Mouse (Mus musculus) neural tube, embryonic 12.5 days (tissue): ENCODE data around the gene Prdm16. TPM values are rescaled to one million over a fixed set of nuclear protein-coding genes. Genes with fewer than 3 reads are reported as not detected.

Experiments
- ATAC-seq: fragments of 200-750 bp; cut with Nextera tagmentation; 2 replicates; pipeline ENCODE4 v1.8.0; 2017; ENCODE audit warnings: low read depth, mild to moderate bottlenecking, moderate TSS enrichment, moderate library complexity; ENCODE audit not compliant: low FRiP score
- H3K27ac ChIP-seq: fragments of 300-500 bp; sonication (generic); 2 replicates; pipeline ENCODE4 v1.5.1; 2016
- H3K27me3 ChIP-seq: fragments of 300-500 bp; sonication (generic); replicated peaks from 2 replicates; pipeline ENCODE4 v1.6.1; 2016; ENCODE audit warnings: mild to moderate bottlenecking
- H3K36me3 ChIP-seq: fragments of 300-500 bp; sonication (generic); 2 replicates; pipeline ENCODE4 v1.6.1; 2016; ENCODE audit warnings: mild to moderate bottlenecking
- H3K4me1 ChIP-seq: fragments of 300-500 bp; sonication (generic); 2 replicates; pipeline ENCODE4 v1.6.1; 2016
- H3K4me2 ChIP-seq: fragments of 300-500 bp; sonication (generic); replicated peaks from 2 replicates; pipeline ENCODE4 v1.6.1; 2016; ENCODE audit warnings: mild to moderate bottlenecking
- H3K4me3 ChIP-seq: fragments of 300-500 bp; sonication (generic); 2 replicates; pipeline ENCODE4 v1.5.1; 2016
- H3K9ac ChIP-seq: fragments of 300-500 bp; sonication (generic); 2 replicates; pipeline ENCODE4 v1.6.1; 2016; ENCODE audit warnings: mild to moderate bottlenecking
- H3K9me3 ChIP-seq: fragments of 300-500 bp; sonication (generic); 2 replicates; pipeline ENCODE4 v1.6.1; 2016; ENCODE audit warnings: mild to moderate bottlenecking
- WGBS: fragments of 180-500 bp; shearing (Covaris S2); methylation state at CpG from one replicate; pipeline ENCODE4 v1.1.7; 2016; 5-methylcytosine and 5-hydroxymethylcytosine counted together
- polyA plus RNA-seq: library from polyadenylated mRNA; unstranded; fragments of >200 nt; fragmentation: Nextera tagmentation; extraction: Ambion mirVana; gene quantifications from 2 replicates; pipeline ENCODE4 v1.2.1, GENCODE M21; 2016

Prdm16 gene
- polyA plus RNA-seq, 1 experiment from 2014 or later, result 12.9 TPM

DNA sequence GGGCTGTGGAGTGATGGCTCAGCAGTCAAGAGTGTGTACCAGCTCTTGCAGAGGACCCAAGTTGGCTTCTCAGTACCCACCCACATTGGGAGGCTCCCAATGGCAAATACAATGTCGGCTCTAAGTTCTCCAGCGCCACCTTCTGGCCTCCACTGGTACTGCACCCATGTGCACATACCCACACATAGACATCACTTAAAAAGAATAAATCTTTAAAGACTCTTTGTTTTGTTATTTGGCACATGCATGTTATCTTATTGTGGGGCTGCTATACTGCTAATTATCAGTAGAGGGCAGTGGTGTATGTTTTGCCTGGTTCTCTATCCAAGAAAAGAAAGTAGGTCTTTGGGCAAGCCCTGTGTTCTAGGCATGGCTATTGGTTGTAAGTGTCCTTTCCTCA is 217.7 kb downstream of the Prdm16 start:
- Histone ChIP-seq H3K36me3 (no peaks in the 10 kb centered on the region), H3K27me3 (peaks cover 18% of the 10 kb centered on the region; the same call in 1 of the 2 replicates), H3K27ac (no peak overlapping the region), H3K9ac (no peak overlapping the region), H3K4me2 (no peak overlapping the region), H3K4me3 (no peak overlapping the region), H3K4me1 (peaks cover 26% of the 10 kb centered on the region), H3K9me3 (peaks cover 7% of the 10 kb centered on the region; the same call in 1 of the 2 replicates)
- ATAC-seq, result no peak
- WGBS, result 34% methylated on average over 2 of the region's 2 CpGs

DNA sequence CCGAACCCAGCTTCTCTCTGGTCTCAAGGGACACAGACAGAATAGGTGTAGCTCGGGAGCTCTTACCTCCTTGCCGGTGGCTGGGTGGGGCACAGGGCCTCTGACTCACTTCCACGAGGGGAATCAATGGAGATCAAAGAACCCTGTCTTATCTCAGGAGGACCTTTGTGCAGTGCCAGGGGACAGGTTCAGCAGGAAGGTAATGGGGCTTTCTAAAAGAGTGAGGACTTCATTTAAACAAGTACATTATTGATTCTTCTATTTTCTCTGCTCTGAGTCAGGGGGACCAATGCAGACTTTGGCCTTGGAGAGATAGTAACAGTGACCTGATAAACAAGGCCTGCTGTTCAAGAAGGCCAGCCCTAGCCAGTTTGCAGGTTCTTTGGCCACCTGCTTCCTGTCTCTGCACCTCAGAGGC is 218.3 kb downstream of the Prdm16 start:
- no peak for ATAC-seq
- no peak overlapping the region for H3K4me3 ChIP-seq
- H3K9ac ChIP-seq, result no peak overlapping the region
- H3K27me3 ChIP-seq, result peaks cover 20% of the 10 kb centered on the region
- no peaks in the 10 kb centered on the region for H3K36me3 ChIP-seq
- no peak overlapping the region for H3K4me2 ChIP-seq
- H3K4me1 ChIP-seq, result peaks cover 25% of the 10 kb centered on the region
- H3K27ac ChIP-seq, result no peak overlapping the region
- H3K9me3 ChIP-seq, result peaks cover 7% of the 10 kb centered on the region; the same call in 1 of the 2 replicates
- WGBS, result 85% methylated on average over 4 of the region's 4 CpGs

DNA sequence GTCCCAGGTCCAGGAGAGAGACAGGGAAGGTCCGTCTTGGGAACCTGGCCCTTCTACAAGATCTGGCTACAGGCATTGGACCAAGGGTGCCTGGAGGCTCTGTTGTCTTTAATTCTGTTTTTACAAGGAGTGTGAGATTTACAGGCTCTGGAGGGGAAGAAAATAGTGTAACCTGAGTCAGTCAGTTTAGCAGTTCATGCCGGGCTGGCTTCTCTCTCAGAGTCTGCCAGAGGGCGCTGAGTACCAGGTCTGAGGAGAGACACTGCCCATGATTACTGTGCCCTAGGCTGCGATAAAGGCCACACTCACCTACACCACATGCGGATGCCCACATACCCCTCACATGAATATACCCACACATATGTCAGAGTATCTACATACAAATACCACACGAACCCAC is 219.9 kb downstream of the Prdm16 start:
- Histone ChIP-seq H3K27me3 (peaks cover 25% of the 10 kb centered on the region), H3K4me1 (peaks cover 29% of the 10 kb centered on the region), H3K9ac (no peak overlapping the region), H3K4me2 (no peak overlapping the region), H3K27ac (no peak overlapping the region), H3K36me3 (no peaks in the 10 kb centered on the region), H3K9me3 (peaks cover 7% of the 10 kb centered on the region; the same call in 1 of the 2 replicates), H3K4me3 (no peak overlapping the region)
- ATAC-seq, result no peak
- WGBS, result 62% methylated on average over 6 of the region's 6 CpGs

DNA sequence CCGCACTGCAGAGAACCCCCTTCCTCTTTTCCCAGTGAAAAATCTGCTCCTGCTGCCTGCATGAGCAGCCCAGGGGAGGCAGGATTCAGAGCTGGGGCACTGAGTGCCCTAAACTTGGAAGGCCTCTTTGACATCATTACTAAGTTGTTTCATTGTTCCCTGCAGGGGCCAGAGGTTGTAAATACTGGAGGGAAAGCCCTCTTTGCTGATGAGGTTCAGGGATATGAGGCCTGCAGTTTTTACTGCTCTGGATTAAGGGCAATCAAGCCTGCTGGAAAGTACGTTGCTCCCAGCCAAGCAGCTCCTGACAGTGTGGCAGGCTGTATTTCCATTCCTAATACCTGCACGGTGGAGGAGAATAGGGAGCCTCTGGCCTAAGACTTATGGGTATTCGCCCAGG is 221.8 kb downstream of the Prdm16 start:
- peaks cover 7% of the 10 kb centered on the region; the same call in 1 of the 2 replicates for H3K9me3 ChIP-seq
- peaks cover 34% of the 10 kb centered on the region for H3K27me3 ChIP-seq
- H3K4me3 ChIP-seq, result no peak overlapping the region
- no peak overlapping the region for H3K4me2 ChIP-seq
- peaks cover 35% of the 10 kb centered on the region for H3K4me1 ChIP-seq
- H3K9ac ChIP-seq, result no peak overlapping the region
- ATAC-seq, result no peak
- H3K36me3 ChIP-seq, result no peaks in the 10 kb centered on the region
- H3K27ac ChIP-seq, result no peak overlapping the region
- WGBS, result 20% methylated on average over 4 of the region's 4 CpGs

DNA sequence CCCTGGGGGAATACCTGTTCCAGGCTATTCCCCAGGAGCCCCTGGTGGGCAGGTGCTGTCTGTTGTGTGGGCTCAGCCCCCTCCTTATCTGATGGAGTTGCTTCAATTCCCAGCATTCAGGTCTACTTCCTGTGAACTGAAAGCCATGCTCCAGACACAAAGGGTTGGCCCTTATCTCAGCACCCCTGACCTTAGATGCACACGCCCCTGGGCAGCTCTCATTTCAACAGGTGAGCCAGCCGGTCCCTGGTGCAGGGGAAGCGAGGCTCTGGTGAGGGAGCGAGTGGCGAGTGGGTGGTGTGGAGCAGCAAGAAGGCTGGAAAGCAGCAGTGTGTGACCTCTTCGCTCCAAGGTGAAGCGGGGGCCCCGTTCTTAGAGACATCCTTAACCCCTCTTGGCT is 226.1 kb downstream of the Prdm16 start:
- Histone ChIP-seq H3K27me3 (peaks cover 35% of the 10 kb centered on the region), H3K4me2 (no peak overlapping the region), H3K36me3 (no peaks in the 10 kb centered on the region), H3K9ac (no peak overlapping the region), H3K9me3 (no peaks in the 10 kb centered on the region), H3K27ac (no peak overlapping the region), H3K4me3 (no peak overlapping the region), H3K4me1 (peaks cover 40% of the 10 kb centered on the region)
- no peak for ATAC-seq
- WGBS, result 83% methylated on average over 8 of the region's 8 CpGs

DNA sequence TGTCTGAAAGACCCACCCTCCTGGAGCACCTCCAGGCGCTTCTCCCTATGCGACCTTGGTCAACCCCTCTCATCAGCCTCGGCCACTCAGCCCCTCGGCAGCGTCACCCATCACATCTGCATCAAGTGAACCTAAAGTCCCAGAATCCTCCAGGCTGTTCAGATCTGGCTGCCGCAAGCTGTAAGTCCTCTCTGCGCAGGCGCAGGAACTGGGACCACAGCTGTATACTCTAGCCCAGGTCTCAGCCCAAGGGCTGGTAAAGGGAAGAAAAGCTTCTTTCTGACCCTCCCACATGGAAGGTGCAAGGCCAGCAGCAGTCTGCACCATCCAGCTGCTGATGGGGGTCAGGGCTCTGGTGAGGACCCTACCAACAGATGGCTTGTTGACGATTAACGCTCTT is 226.8 kb downstream of the Prdm16 start:
- Histone ChIP-seq H3K4me3 (no peak overlapping the region), H3K4me1 (peaks cover 35% of the 10 kb centered on the region), H3K9ac (no peak overlapping the region), H3K4me2 (no peak overlapping the region), H3K36me3 (no peaks in the 10 kb centered on the region), H3K9me3 (no peaks in the 10 kb centered on the region), H3K27me3 (peaks cover 35% of the 10 kb centered on the region), H3K27ac (no peak overlapping the region)
- 76% methylated on average over 10 of the region's 10 CpGs for WGBS
- no peak for ATAC-seq

DNA sequence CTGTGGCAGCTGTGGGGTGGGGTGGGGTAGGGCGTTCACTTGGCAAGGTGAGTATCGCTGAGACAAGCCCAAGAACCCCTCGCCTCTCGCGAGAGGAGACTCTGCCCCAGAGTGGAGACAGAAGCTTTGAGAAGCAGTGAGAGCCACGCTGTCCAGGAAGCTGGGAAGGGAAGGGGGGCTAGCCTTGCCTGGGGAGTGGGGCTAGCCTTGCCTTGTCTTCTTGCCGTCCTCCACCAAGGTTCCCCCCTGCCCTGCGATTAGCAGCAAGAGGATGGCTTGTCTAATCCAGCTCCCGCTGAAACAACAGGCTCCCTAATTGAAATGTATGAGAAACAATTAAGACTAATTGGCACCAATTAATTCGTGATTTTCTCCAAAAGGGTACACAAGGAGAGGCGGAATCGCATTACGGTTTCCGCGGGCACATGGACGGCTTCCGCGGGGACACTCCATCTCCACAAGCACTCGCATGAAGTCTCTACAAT is 227.4 kb downstream of the Prdm16 start:
- Histone ChIP-seq H3K36me3 (no peaks in the 10 kb centered on the region), H3K9me3 (no peaks in the 10 kb centered on the region), H3K27ac (no peak overlapping the region), H3K27me3 (peaks cover 34% of the 10 kb centered on the region), H3K9ac (no peak overlapping the region), H3K4me1 (peaks cover 32% of the 10 kb centered on the region), H3K4me3 (no peak overlapping the region), H3K4me2 (no peak overlapping the region)
- 61% methylated on average over 19 of the region's 19 CpGs for WGBS
- no peak for ATAC-seq

DNA sequence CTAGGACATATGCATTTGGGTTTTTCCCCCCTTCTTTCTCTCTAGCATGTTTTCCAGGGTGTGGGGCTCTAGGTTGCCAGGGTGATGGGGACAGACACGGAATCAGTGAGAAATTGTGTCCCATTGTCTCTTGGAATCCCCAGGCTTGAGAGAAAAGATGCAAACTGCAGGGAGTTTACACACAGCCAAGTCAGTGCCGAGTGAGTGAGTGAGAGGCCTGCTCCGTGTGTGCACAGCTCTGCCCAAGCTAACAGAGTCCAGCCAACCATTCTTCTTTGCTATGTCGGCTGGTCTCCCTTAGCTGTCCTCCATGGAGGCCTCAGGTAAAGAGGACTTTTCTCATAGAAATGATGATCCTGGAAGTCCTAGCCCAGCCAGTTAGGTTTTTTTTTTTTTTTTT is 233.7 kb downstream of the Prdm16 start:
- ATAC-seq, result no peak; the same call in 1 of the 2 replicates
- H3K36me3 ChIP-seq, result no peaks in the 10 kb centered on the region
- H3K9ac ChIP-seq, result no peak overlapping the region
- 24% methylated on average over 4 of the region's 4 CpGs for WGBS
- H3K9me3 ChIP-seq, result no peaks in the 10 kb centered on the region
- H3K4me3 ChIP-seq, result no peak overlapping the region
- no peak overlapping the region for H3K27ac ChIP-seq
- peaks cover 39% of the 10 kb centered on the region for H3K4me1 ChIP-seq
- peaks cover 3% of the 10 kb centered on the region; the same call in 1 of the 2 replicates for H3K27me3 ChIP-seq
- H3K4me2 ChIP-seq, result no peak overlapping the region

DNA sequence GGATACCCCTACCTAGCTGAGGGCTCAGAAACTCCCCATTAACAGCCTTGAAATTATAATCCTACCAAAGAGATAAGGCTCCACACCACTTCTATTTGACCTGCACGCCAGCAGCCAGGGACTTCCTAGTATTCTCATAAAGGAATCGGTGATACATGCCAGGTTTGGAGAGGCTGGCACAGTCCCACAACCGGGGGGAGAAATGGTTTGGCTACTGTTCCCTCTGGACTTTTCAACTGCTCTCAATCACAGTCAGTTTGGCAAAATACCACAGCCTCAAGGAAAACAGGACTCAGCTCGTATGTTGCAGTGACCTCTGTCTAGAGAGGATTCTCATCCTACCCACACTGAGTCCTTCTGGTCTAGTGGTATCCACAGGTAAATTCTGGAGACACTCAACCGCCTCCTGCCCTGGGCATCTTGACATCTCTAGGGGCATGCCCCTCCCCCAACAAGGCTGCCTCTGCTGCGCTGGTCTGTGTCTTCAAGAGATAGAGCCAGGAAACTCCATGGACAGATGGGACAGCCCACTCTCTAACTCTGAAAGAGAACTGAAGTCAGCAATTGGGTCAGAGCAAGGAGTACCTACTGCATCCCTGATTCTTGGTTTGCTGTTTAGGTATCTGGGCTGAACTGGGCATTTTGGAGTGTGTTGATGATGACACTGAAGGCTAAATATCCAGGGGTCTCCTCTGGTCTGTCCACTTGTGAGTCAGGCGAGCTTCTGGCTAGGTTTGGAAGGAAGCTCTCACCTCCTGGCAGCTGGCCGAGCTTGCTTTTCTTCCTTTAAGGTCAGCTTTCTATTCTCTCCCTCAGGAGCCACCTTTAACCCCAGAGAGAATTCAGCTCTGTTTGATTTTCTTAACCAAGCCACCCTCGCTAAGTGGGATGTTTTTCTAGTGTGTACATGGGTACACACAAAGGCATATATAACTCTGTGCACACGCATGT is 234.4 kb downstream of the Prdm16 start:
- H3K4me3 ChIP-seq, result no peak overlapping the region
- WGBS, result 64% methylated on average over 10 of the region's 10 CpGs
- H3K4me1 ChIP-seq, result peaks cover 39% of the 10 kb centered on the region
- H3K36me3 ChIP-seq, result no peaks in the 10 kb centered on the region
- no peaks in the 10 kb centered on the region for H3K9me3 ChIP-seq
- no peak for ATAC-seq
- H3K4me2 ChIP-seq, result no peak overlapping the region
- no peak overlapping the region for H3K27ac ChIP-seq
- H3K27me3 ChIP-seq, result peaks cover 3% of the 10 kb centered on the region; the same call in 1 of the 2 replicates
- no peak overlapping the region for H3K9ac ChIP-seq

DNA sequence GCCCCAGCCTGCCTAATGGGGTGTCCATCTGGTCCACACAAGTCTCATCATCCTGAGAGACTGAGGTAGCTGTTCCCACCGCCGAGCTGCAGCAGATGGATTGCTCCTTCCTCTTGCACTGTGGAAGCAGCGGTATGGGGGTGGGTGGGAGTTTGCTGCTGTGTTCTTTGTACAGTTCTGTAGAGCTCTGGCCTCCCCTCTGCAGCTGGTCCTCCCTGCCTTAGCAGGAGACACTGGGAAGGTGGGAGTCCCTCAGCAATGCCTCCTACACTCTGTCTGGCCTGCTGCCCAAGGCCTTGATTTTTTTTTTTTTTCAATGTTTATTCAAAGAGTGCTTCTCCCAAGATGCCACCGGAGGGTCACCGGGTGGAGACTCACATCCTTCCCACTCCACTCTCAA is 235.3 kb downstream of the Prdm16 start:
- Histone ChIP-seq H3K4me1 (peaks cover 39% of the 10 kb centered on the region), H3K27ac (no peak overlapping the region), H3K36me3 (no peaks in the 10 kb centered on the region), H3K9ac (no peak overlapping the region), H3K27me3 (peaks cover 3% of the 10 kb centered on the region), H3K9me3 (no peaks in the 10 kb centered on the region), H3K4me2 (no peak overlapping the region), H3K4me3 (no peak overlapping the region)
- 51% methylated on average over 5 of the region's 5 CpGs for WGBS
- peak; percentile 34; the same call in 1 of the 2 replicates for ATAC-seq

DNA sequence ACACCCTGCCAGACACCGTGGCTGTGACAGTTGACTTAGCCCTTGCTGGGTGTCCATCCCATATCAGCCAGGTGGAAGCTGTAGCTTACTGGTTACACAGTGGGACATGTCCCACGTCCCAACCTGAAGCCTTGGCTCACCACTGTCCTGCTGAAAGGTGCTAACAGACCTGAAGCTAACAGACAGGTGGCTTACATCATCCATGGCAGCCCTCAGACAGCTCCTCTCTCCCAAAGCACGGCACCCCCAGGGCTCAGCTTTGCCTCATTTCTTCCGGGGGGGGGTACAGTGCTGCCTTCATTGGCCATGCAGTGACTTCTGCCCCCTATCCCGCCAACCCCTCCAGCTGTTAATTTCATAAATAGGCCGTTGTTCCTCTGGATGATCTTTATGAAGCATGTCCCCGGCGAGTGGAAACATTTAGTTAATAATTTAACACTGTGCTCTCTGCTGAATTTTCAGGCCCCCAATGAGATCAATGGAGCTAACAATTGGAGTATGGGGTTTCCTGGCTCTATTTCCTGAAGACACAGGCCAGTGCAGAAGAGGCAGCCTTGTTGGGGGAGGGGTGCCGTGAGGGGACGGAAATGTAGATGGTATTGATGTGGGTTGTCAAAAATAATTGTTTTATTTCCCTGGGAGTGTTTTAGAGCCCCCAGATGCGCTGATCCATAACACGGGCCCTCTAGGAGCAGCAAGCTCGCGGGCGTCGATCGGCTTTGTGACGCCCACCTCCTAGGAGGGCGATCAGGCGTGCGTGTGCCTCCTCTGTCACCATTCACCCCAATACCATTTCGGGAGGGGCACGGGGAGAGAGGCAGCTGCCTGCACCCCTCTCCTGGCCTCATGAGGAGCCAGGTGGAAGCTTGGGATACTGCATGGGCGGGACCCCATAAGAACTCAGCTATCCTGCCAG is 236.2 kb downstream of the Prdm16 start:
- no peaks in the 10 kb centered on the region for H3K9me3 ChIP-seq
- 68% methylated on average over 24 of the region's 24 CpGs for WGBS
- no peak overlapping the region for H3K4me2 ChIP-seq
- H3K4me1 ChIP-seq, result peaks cover 39% of the 10 kb centered on the region
- no peak overlapping the region for H3K9ac ChIP-seq
- no peaks in the 10 kb centered on the region; the same call in none of the 2 replicates for H3K27me3 ChIP-seq
- no peak; the same call in 1 of the 2 replicates for ATAC-seq
- no peak overlapping the region for H3K4me3 ChIP-seq
- H3K36me3 ChIP-seq, result no peaks in the 10 kb centered on the region
- no peak overlapping the region for H3K27ac ChIP-seq

DNA sequence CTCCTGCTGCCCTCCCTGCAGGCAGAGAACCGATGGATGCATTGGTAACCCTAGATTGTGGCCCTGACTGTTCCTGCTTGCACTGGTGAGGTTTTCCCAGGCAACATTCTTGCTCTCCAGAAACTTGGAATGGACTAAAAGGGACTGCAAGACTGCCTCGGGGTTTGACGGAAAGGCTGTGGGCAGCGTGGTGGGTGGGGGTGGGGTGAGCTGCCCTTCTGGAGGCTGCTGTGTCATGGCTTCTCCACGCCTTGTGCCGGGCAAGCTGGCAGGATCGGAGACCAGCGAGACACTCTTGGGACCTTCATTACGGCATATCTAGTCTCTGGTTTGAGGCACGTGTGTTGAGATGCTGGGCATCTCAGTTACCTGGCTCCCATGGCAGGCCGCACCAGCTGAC is 237.0 kb downstream of the Prdm16 start:
- no peaks in the 10 kb centered on the region for H3K9me3 ChIP-seq
- no peak for ATAC-seq
- peaks cover 39% of the 10 kb centered on the region for H3K4me1 ChIP-seq
- no peak overlapping the region for H3K4me3 ChIP-seq
- H3K27me3 ChIP-seq, result peaks cover 4% of the 10 kb centered on the region
- 84% methylated on average over 11 of the region's 11 CpGs for WGBS
- H3K27ac ChIP-seq, result no peak overlapping the region
- no peak overlapping the region for H3K4me2 ChIP-seq
- no peak overlapping the region for H3K9ac ChIP-seq
- no peaks in the 10 kb centered on the region for H3K36me3 ChIP-seq
